Mouse (Mus musculus) yolk sac, embryonic 10.5 days (tissue): Measurements from ENCODE around the gene Zp3.
A peak's percentile ranks its signal among the peaks of the same experiment; 100 is the strongest.

Source experiments
- DNase-seq: peaks from one replicate; pipeline ENCODE4 v3.0.0-alpha.2; 2017; ENCODE audit warnings: low spot score

Gene Zp3

DNA sequence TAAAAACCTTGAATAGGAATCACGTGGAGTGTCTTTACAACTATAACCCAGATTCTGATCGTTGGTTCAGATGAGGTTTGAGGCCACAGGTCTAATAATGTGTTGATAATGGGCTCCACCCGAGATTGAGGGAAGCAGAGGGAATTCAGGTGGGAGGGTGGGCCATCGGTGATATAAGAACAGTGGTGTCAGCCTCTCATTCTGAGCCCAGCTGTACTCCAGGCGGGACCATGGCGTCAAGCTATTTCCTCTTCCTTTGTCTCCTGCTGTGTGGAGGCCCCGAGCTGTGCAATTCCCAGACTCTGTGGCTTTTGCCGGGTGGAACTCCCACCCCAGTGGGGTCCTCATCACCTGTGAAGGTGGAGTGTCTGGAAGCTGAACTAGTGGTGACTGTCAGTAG is at the start of gene Zp3:
Gene Zp3, plus strand, starts transcription at position 196 of the 400 bp plus-strand sequence.
- no peak for DNase-seq

DNA sequence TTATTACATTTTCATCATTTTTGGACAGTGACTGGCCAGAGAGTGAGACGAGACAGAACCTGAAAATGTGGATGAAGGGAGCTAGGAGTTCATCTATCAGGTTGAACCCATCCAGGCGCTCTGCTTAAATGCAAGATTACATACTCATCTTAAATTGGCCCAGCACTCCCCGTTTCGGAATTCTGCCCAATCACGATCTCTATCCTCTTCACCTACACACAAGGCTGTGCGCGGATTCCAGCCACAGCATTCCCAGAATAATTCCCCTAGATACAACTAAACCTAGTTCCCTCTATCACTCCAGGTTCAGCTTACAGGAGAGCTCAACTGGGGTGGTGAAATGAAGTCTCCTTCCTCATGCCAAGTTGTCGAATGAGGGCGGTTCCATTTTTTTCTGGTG is 48.4 kb upstream of the Zp3 start:
- DNase-seq: no peak

DNA sequence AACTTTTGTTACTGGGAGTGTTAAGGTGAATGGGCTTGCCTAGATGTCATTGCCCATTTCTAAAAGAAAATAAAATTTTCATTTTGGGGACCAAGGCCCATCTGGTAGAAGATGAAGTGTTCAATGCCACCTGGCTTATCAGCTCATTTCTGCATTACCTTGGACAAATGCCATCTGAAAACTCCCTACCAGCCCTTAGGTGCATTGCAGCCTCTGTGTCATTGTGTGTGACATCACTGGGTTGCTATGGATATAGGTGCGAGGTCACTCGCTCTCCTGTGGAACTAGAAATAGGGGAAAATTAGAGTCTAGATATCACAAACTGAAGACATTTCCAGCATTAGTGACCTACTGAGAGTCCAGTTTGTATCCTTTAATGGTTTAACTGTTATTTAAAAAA is 47.5 kb upstream of the Zp3 start:
- no peak for DNase-seq

DNA sequence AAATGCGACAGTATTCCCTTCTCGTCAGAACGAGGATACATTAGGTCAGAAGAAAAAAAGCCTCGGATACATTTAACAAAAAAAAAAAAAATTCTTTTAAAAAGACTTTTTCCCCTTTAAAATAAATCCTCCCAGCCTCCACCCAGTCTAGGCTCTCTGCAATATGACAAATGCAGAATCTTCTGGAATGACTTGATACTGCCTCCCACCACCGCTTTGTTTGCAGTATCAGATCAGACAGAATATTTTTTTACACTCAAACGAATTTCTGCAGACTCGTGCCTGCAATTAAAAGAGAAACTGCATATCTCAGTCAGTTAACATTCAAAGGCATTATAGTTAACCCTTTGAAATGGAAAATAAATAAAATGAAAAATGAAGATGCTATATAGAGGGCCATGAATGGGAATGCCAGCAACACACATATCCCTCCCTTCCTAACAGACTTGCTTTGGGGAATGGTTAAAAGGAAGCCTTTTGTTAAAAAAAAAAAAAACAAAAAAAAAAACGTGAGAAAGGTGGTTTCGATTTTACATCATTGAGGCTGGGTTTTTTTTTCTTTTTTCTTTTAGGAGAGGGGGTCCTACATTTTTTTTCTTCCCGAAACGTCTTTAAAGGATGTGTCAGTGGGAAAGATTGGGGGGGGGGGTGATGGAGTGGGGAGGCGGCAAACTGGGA is 46.5 kb upstream of the Zp3 start:
- DNase-seq: no peak

DNA sequence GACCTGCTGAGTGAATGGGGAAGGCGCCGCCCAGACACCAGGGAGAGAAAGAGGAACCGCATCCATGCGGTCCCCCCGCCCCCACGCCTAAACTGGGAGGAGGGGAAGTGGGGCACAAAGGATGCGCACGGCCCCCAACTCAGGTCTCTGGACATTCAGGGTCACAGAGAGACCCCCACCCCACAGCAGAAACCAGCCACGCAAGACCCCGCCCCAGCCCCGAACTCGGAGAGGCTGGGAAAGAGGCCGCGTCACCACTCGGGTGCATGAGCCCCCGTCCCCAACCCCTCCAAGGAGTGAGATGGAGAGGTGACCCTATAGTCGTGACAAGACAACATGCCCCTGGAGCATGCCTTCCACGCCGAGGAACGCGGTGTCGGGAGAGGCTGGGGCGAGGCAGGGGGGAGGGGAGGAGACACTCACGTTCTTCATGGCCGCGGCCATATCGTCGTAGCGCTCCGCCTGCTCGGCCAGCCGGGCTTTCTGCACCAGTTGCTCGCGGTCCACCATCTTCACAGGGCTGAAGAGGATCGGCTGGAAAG is 45.9 kb upstream of the Zp3 start:
- DNase-seq: peak; percentile 59

DNA sequence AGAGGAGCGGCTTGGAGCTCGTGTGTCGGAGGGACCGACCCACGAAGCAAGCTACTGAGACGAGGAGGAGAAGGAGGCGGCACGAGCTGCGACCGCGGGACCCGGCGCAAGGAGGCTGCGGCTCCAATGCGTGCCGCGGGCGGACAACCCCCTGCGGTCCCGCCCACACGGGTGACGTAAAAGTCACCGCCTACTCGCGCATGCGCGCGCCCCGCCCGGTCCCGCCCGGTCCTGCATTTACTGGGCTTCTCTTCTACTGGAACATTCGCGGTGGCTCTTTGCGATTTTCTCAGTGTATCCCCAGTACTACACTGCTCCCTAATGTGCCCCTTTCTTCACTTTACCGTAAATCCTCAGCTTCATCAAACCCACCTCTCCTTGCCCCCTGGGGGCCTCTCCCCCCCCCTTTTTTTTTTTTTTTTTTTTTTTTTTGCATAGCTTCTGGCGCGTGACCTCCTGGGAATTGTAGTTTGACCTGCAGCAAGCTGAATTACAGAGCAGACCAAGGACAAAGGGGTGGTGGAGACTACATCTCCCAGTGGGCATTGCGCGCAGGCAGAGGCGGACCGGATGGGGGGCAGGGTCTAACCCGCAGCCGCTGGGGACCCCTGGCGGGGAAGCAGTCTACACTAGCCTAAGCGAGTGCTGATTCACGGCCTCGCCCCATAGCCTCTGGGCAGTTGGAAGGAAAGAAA is 45.3 kb upstream of the Zp3 start, which contains the start of gene Ywhag:
Gene Ywhag, minus strand, starts transcription at position 136 of the 695 bp plus-strand sequence.
- peak; percentile 98 for DNase-seq

DNA sequence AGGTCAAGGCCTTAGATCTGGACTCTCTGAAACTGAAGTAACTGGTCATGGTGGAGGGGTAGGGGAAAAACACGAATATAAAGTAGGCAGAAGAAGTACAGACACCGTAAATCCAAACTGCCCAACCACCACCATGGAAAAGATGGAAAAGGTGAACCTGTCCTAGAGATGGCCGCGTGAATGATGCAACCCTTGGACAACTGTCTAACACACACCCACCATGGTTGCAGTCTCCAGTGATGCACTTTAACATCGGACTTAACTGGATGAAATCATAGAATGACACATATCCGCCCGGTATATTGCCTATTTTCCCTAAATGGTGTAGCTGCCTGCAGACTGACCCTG is 44.7 kb upstream of the Zp3 start:
- DNase-seq: no peak

DNA sequence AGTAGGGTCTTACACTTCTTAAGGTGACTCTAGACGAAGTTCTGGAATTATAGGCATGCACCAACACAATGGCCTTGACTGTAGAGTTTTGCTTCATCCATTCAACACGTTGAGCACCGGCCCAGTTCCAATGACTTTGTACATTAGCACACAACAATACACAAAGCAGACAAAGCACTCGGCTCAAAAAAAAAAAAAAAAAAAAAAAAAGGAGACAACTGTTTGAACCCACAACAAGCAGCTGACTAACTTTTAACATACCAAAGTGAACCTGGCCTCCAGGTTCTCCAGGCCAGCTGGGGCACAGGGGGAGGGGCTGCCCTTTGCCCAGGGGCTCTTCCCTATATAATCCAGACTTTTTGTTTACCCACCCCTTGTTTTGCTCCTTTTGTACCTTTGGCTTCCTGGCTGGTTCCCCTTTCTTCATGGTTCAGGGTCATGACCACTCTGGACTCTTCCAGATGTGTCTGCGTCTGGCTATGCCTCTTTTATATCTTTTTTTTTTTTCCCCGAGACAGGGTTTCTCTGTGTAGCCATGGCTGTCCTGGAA is 44.2 kb upstream of the Zp3 start:
- DNase-seq: peak; percentile 45

DNA sequence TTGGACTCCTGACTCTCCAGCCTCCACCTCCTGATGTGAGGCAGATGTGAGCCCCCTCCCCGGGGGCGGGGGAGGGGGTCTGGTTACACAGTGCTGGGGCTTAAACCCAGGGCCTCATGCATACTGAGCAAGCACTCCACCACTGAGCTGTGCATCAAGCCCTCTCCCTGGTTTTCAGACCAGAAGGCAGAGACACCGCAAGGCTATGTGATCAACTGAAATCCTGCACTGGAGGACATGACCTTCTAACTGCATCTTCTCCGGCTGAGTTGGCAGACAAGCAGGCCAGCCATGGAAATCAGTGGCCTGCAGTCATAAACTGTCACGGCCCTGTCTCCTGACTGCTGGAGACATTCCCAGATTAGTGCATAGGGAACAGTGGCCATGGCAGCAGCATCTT is 39.3 kb upstream of the Zp3 start:
- DNase-seq: peak; percentile 45

DNA sequence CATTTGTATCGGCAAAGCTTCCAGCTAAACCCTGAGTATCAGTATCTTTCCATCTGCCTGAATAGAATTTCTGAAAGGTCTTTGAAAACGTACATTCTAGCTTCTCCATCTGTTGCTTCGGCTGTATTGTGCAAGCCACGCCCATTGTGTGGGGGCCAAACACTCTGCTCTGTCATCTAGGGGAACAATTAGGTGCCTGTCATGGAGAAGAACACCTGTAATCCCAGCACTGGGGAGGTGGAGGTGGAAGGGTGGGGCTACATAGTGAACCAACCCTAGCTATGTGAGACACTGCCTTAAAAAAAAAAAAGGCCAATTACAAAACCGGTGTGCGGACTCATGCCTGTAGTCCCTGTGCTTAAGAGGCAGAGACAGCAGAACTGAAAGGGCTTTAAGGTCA is 37.2 kb upstream of the Zp3 start:
- DNase-seq: no peak

DNA sequence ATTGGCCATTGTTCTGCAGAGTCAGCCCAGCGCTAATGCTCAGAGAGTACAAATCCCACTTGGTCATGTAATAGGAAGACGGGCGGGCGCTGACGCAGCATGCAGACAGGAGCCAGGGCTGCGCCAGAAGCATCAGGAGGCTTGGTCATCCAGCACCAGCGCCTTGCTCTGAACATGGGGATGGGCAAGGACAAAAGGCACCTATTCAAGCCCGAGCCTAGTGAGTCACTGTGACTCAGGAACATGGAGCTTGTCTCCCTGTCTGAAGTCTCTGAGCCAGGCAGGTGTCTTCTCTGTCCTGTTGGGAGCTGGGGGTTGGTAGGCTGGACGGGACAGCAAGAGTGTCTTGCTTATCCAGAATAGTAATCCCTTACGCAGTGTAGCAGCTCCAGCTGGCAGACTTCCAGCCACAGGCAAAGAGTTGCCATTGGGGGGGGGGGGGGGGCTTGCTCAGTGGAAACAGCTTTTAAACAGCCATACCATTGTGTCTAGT is 33.9 kb upstream of the Zp3 start:
- no peak for DNase-seq

DNA sequence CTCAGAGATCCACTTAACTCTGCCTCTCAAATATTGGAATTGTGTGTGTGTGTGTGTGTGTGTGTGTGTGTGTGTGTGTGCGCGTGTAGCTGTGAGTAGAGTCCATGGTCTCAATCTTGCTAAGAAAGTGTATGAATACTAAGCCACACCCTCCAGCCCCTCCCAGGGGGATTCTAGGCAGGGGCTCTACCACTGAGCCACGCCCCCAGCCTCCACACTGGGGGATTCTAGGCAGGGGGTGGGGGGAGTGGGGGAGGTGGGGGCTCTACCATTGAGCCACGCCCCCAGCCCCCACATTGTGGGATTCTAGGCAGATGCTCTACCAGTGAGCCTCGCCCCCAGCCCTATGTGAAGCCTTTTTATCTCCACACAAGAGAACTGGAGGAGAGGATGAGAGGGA is 33.3 kb upstream of the Zp3 start:
- DNase-seq: no peak

DNA sequence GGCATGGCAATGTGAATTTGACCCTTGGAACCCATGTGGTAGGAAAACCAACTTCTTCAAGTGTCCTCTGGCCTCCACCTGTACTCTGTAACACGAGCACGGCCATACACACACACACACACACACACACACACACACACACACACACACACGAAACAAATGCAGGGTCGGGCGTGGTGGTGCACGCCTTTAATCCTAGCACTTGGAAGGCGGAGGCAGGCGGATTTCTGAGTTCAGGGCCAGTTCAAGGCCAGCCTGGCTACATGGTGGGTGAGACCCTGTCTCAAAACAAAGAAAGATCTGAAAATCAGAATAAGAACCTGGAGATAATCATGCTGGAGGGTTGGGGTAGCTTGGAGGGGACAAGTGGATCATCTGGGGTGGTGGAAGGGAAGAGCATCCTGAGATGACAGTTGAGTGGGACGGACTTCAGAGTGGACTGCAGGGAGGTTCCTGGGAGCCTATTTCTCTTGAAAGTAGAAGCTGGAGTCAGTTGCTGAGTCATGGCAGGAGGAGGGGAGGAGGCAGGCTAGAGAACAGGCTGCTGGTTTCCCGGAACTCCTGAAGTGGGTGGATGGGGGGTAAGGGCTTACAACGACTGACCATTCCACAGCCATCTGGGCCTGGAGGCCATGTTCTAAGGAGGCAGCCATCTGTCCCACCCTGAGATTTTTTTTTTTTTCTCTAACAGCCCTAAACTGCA is 29.0 kb upstream of the Zp3 start:
- peak; percentile 72 for DNase-seq

DNA sequence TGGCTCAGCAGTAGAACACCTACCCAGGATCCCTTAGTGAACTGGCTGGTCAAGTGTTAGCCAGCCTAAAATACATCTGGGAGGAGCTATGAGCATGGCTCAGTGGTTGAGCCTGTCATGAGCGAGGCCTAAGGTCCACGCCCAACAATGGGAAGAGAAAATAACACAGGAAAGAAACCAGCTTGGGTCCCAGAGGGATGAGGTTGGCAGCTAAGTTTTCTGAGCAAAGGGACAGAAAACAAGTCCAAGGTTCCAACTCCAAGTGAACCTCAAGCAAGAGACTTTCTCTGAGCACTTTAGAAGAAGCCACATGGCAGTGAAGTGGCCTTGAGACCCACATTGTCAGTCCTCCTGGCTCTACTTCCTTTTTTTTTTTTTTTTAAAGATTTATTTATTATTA is 28.2 kb upstream of the Zp3 start:
- no peak for DNase-seq

DNA sequence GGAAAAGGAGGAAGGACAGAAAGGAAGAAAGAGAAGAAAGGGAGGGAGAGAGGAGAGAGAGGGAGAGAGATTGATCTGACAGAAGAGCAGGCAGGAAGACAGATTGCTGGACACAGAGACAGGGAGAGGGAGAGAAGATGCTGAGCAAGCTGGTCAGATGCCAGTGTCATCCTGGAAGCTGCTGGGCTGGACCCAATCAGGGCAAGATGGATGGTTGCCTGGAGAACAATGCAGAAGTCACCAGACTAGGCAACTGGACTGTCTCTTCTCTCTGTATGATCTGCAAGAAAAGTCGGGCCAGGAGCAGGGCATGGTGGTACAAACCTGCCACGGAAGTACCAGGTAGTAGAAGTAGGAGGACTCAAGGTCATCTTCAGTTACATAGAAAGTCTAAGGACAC is 27.1 kb upstream of the Zp3 start:
- no peak for DNase-seq

DNA sequence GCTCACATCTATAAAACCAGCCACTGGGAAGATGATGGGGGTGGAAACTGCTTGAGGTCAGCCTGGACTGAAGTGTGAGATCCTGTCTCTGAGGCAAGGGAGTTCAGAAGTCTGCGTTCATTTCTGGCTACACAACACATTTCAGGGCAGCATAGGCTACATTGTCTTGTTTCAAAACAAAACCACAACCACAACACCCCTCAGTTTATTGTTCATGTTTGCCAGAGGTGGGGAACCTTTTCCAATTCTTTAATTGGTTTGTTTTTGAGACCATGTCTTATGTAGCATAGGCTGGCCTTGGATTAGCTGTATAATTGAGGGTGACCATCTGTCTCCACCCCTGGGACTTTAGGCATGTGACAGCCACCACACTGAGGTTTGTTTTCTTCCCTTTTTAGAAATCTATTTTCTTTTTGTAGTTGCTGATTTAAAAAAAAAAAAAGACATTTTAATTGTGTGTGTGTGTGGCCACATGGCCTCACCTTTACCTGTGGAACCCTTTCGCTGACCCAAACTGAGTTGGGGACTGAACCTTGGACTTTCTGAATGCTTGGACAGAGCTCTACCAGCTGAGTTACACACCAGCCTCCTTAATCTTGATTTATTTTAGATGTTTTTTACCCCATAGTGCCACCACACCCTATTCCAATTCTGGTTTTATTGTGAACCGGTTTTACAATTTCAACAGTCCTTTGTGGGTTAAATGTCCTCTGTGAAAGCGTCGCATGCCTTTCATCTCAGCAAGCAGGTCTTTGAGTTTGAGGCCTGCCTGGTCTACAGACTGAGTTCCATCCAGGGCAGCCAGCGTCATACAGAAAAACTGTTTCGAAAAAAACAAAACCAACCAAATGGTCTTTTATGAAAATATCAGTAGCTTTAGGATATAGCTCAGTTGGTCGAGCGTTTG is 23.3 kb upstream of the Zp3 start:
- DNase-seq: no peak

DNA sequence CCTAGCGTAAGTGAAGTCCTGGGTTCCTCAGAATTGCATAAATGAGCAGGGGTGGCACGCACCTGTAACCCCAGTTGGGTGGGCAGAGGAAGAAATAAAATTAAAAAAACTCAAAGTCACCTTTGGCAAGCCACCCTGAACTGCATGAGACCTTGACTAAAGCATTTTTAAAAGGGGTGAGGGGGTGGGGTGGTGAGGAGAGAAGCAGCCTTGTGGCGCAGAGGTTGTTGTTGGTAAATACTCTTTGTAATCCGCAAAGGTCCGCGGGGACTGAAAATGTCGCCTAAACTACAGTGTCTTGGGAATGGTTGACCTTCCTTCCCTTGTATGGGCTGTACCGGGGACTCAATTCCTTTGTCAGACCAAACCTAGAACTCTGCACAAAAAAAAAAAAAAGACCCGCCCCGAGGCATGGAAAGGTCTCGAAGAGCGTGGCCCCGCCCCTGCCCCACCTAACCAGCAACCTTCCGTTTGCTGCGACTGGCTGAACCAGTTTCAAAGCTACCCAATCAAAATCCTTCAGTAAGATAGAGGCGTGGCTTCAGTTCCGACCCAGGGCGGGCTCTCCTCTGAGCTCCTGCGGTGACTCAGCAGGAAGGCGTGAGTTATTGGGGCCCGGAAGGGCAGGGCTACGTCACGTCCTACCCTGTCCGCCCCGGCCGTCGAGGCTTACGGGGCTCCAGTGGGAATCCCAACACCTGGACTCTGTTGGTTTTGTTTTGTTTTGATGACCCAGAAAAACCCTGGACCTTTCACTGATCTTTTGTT is 22.5 kb upstream of the Zp3 start:
- peak; percentile 98 for DNase-seq

DNA sequence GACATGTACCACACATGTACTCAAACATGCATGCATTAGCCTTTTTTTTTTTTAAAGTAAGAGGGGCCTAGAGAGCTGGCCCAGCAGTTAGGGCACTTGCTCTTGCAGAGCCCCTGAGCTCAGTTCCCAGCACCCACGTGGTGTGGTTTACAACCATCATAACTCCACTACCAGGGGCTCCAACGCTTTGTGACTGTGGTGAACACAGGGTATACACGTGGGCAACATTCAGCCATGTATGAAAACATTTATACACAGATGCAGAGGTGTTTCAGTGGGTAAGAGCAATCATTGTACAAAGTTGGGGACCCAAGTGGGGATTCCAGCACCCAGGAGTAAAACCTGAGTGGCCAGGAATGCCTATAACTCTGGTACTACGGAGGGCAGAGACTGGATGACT is 21.5 kb upstream of the Zp3 start:
- no peak for DNase-seq

DNA sequence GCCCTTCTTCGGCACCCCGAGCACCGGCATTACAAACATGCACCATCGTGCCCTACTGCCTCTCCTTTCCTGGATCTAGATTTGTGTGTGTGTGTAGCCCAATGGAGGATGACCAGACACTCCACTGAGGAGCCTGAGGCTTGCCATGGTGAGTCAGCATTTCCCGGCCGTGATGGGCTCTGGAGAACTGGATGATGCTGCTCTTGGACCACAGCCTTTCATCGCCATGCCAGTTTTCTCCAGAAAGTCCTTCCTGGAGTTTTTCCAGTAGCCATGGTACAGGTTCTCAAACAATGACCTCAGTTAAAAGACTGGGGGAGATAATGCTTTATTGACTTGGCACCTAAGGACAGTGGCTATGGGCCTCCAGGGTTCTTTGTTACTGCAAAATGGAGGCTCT is 20.0 kb upstream of the Zp3 start:
- DNase-seq: no peak

DNA sequence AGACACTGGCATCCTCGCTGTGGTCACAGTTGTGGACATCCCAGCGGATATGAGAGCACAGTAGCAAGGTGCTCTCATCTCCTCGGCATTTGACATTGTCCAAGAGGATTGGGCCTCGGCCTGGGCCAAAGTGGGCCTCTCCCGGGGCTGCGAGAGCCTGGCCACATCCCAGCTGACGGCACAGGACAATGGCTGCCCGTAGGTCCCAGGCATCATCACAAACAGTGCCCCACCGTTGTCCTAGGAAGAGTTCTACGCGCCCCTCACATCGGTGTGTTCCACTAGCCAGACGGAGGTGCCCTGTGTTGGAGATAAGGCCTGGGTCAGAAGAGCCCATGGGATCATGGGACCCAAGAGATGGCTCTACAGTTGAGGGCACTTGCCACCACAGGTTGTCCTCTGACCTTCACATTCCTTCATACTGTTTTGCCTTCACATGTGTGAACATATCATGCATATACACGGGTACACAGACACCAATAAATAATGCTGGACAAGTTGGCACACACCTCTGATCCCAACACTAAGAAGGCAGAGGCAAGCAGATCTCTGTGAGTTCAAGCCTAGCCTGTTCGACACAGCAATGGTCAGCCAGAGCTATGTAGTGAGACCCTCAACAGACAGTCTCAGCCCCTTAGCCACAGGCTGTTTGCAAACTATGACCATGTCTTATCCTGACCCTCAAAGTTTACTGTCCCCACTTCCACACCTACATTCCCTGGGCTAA is 18.8 kb upstream of the Zp3 start:
- DNase-seq: no peak
